Mouse (Mus musculus) spleen, adult 2 months (tissue): ENCODE results near the gene Fmo6. TPM values are rescaled to one million over a fixed set of nuclear protein-coding genes. Genes with fewer than 3 reads are reported as not detected.

Experiments
- DNase-seq, 2 experiments: peaks; one replicate each; pipeline versions ENCODE4 v3.0.0 to v3.0.0-alpha.2; 2012 to 2021; ENCODE audit warnings: low spot score in 2 of 2, low read depth in 1 of 2
- H3K27ac ChIP-seq: fragments of 200-500 bp; 2 replicates; pipeline ENCODE4 v1.5.1; 2012; ENCODE audit warnings: low read length, inconsistent platforms; ENCODE audit not compliant: insufficient read depth
- H3K27me3 ChIP-seq: fragments of 200-500 bp; 2 replicates; pipeline ENCODE4 v1.6.1; 2012; ENCODE audit warnings: mild to moderate bottlenecking, moderate library complexity, low read length, inconsistent platforms; ENCODE audit not compliant: control insufficient read depth, insufficient read depth
- H3K36me3 ChIP-seq: fragments of 200-500 bp; 2 replicates; pipeline ENCODE4 v1.6.1; 2012; ENCODE audit warnings: mild to moderate bottlenecking, low read length, inconsistent platforms; ENCODE audit not compliant: control insufficient read depth, insufficient read depth
- H3K4me1 ChIP-seq: fragments of 200-500 bp; 2 replicates; pipeline ENCODE4 v1.6.1; 2011; ENCODE audit warnings: inconsistent platforms; ENCODE audit not compliant: control insufficient read depth, insufficient read depth, insufficient read length
- H3K4me3 ChIP-seq: fragments of 200-500 bp; 2 replicates; pipeline ENCODE4 v1.5.1; 2011; ENCODE audit warnings: mild to moderate bottlenecking, inconsistent platforms; ENCODE audit not compliant: insufficient read depth, insufficient read length; ENCODE audit errors: extremely low read depth
- CTCF ChIP-seq: fragments of 200-500 bp; IDR thresholded peaks from 2 replicates; pipeline ENCODE4 v1.5.1; 2011; ENCODE audit warnings: mild to moderate bottlenecking, inconsistent platforms; ENCODE audit not compliant: insufficient read depth, insufficient read length, insufficient replicate concordance; ENCODE audit errors: extremely low read depth
- POLR2A ChIP-seq: fragments of 200-500 bp; IDR thresholded peaks from 2 replicates; pipeline ENCODE4 v1.6.1; 2011; ENCODE audit warnings: low read depth, low read length, inconsistent platforms
- WGBS: fragments of 180-500 bp; shearing (Covaris S2); methylation state at CpG from one replicate; pipeline ENCODE4 v1.1.7; 2018; 5-methylcytosine and 5-hydroxymethylcytosine counted together
- polyA plus RNA-seq: library from polyadenylated mRNA; depleted of rRNA; stranded (reverse); fragments of >200 nt; gene quantifications from 2 replicates; pipeline ENCODE4 v1.2.3, GENCODE M21; 2012

Gene Fmo6
- polyA plus RNA-seq, 1 experiment: not detected

DNA sequence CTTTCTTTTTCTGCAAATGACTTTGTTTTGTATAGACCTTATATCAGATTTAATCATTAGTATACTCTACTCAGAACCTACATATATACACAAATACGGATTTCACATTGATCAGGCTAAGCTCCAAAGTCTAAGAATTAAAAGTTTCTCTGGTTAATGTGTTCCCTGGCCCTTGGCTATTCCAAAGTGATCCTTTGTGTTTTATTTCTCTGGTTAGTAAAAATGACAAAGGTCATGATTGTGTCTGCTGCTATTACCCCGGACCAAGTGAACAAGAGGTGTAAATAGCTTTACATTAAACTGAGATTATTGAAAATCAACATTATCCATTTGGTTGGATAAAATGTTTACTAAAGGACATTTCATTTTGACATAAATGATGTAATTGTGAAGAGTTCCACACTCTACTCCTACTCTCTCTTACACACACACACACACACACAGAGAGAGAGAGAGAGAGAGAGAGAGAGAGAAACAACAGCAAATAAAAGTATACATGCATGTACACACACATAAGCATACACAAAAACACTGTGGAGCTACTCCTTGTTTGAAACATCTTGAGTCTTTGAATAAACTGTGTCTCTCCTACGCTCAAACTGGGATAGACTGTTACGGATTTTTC, 22.3 kb downstream of the Fmo6 start:
- Histone ChIP-seq H3K27ac (no peak overlapping the region), H3K4me1 (no peaks in the 10 kb centered on the region), H3K36me3 (no peaks in the 10 kb centered on the region), H3K4me3 (no peak overlapping the region), H3K27me3 (no peaks in the 10 kb centered on the region)
- 88% methylated on average over 4 of the region's 4 CpGs for WGBS
- no peak for DNase-seq
- no peak for TF ChIP-seq CTCF
- TF ChIP-seq POLR2A: no peak

DNA sequence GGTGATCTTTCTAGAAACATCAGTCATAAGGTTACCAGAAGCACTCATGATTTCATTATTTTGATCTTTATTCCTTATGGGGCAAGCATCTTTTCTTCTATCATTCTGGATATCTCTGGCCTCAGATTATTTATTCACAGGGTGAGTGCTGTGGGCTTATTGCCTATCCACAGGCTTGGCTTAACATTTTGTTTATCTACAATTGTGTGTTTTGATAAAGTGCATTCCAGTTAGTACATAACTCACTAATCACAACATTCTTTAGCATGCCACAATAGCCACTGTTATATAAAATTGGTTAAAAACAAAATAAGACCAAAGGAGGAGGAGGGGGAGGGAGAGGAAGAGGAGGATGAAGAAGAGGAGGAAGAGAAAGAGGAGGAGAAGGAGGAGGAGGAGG, 25.2 kb downstream of the Fmo6 start:
- TF ChIP-seq POLR2A: no peak
- no peak for TF ChIP-seq CTCF
- Histone ChIP-seq H3K4me1 (no peaks in the 10 kb centered on the region), H3K36me3 (no peaks in the 10 kb centered on the region), H3K27me3 (no peaks in the 10 kb centered on the region), H3K27ac (no peak overlapping the region), H3K4me3 (no peak overlapping the region)
- no peak for DNase-seq

DNA sequence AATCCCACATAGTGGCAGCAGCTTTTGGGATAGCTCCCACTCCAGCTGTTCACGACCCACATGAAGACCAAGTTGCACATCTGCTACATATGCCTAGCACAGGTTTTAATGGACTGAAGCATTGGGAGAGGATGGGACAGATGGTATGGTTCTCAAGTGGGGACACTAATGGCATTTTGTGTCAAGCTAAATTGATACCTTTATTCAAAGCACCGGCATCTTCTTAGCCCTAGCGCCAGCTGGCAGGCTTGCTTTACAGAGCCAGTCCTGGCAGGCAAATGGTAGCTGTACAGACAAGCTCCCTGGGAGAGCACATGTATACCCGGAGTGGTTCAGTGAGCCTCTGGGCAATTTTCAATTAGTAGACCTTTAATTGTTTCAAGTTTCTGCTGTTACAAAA, 35.4 kb downstream of the Fmo6 start:
- Histone ChIP-seq H3K36me3 (no peaks in the 10 kb centered on the region), H3K27me3 (no peaks in the 10 kb centered on the region), H3K4me1 (no peaks in the 10 kb centered on the region), H3K4me3 (no peak overlapping the region), H3K27ac (no peak overlapping the region)
- 86% methylated on average over 4 of the region's 4 CpGs for WGBS
- no peak for DNase-seq
- TF ChIP-seq CTCF (no peak), POLR2A (no peak)

DNA sequence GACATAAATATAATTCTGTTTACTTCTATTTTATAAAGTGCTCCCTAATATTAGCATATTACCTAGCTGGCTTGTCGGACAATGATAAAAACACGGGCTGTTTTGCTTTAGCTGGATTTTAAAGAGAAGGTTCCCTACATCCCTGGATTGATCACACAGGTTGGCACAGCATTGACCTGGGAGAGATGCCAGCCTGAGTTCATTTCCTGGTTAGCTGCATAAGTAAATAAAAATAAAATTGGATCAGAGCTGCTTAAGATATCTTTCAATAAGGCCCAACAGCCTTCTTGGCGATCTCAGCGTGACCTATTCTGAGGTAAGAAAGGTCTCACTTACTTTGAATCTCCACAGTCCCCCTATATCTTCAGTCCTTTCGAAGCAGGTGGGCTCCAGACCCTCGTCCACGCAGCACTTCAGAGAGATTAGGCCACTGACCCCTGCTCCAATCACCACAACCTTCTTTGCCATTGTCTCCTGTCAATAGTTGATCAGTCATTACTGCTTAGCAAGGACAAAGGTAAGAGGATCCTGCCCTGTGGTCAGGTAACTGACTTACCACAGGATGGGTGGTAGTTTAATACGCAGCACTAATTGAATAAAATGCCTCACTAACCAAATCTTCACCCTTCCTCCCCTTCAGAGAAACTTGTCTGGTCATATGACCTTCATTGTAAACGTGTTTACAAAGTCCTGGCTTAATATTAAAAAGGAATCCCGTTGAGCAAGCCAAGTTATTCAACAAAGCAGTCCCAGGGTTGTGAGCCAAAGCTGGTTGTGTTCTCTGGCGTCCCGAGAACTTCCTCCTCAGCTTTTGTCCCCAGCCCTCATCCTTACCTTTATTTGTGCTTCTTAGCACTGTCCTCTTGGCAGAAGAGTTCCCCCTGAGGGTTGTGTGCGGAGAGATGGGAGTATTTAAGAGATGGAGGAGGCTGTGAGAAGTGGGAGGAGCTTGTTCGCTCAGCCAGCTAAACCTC, 39.2 kb downstream of the Fmo6 start, which contains the start of gene Fmo2:
Gene Fmo2, minus strand, starts transcription at position 889 of the 974 bp plus-strand sequence.
- no peak for DNase-seq
- 75% methylated on average over 14 of the region's 14 CpGs for WGBS
- no peak within 1 kb of the TSS for H3K27ac ChIP-seq
- no peak within 1 kb of the TSS for H3K4me3 ChIP-seq
- H3K4me1 ChIP-seq: no peaks in the 10 kb centered on the region
- no peaks in the 10 kb centered on the region for H3K36me3 ChIP-seq
- no peak for TF ChIP-seq POLR2A
- no peak for TF ChIP-seq CTCF
- no peaks in the 10 kb centered on the region for H3K27me3 ChIP-seq

DNA sequence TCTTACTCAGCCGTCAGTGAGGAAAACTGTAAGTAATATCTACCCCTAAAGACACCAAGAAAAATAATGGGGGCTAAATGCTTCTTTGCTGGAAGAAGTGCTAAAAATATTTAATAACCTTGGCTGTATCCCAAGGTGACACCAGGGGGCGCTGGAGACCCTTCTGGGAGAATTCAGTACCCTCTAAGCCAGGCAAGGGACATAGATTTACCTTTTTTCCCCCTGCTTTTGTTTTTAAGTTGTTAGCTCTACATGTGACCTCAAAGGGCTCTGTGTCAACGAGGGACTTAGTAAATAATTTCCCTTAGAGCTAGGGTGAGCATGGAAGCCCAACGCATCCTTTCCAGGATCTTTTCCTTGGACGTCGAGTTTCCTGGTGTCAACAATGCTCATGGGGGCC, 41.4 kb downstream of the Fmo6 start:
- TF ChIP-seq CTCF (peak; percentile 32; the same call in 1 of the 2 replicates), POLR2A (no peak)
- Histone ChIP-seq H3K27ac (no peak overlapping the region), H3K4me1 (no peaks in the 10 kb centered on the region), H3K4me3 (no peak overlapping the region), H3K36me3 (no peaks in the 10 kb centered on the region), H3K27me3 (no peaks in the 10 kb centered on the region)
- WGBS: 43% methylated on average over 6 of the region's 6 CpGs
- DNase-seq: peak in 1 of 2 experiments; percentile 24

DNA sequence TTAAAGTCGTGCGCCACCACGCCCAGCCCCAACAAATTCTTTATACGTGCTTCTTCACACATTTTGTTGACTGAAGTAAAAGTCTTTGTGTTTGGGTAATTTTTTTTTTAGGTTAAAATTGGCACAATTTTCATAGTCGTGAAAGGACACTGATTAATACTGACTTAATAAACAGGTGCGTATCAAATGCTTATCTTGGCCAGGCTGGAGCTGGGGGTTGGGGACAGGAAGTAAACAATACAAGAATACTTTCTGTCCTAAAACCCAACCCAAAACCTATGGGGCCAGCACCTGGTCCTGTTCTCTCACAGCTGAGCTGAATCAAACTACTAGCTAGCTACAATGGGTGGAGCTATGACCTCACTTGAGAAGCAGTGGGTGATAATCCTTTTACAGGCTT, 44.3 kb downstream of the Fmo6 start:
- no peak for DNase-seq
- 89% methylated on average over 6 of the region's 6 CpGs for WGBS
- TF ChIP-seq POLR2A (no peak), CTCF (no peak)
- no peaks in the 10 kb centered on the region for H3K4me1 ChIP-seq
- H3K36me3 ChIP-seq: no peaks in the 10 kb centered on the region
- no peak overlapping the region for H3K27ac ChIP-seq
- no peak overlapping the region for H3K4me3 ChIP-seq
- no peaks in the 10 kb centered on the region for H3K27me3 ChIP-seq

DNA sequence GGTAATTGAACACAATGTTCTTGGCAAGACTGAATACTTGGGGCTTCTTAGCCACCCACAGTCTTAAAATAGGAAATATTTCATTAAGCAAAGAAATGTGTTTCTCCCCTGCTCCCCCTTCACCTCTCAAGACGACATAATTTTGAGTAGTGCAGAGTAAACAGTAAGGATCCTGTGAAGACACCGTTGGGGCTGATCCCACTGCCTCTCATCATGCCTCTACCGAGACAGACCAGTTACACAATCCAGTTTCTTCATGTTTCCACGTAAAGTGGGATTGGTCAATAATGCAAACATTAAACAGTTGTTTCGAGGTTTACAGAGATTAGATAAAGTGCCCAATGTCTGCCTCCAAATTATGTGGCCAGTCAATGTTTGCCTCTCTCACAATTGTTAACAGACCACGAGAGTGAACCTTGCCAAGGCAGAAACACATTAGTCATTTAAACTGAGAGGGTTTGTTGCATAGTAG, 45.3 kb downstream of the Fmo6 start:
- no peaks in the 10 kb centered on the region for H3K36me3 ChIP-seq
- H3K4me1 ChIP-seq: no peaks in the 10 kb centered on the region
- no peak for DNase-seq
- 55% methylated on average over 6 of the region's 6 CpGs for WGBS
- no peak overlapping the region for H3K4me3 ChIP-seq
- H3K27me3 ChIP-seq: no peaks in the 10 kb centered on the region
- H3K27ac ChIP-seq: no peak overlapping the region
- no peak for TF ChIP-seq POLR2A
- no peak for TF ChIP-seq CTCF
